Mouse (Mus musculus): ENCODE data around the gene Fam198a. TPM values are rescaled to one million over a fixed set of nuclear protein-coding genes. Genes with fewer than 3 reads are reported as not detected.

Fam198a gene
- polyA plus RNA-seq, 1 experiment from 2014 or later = 1.6 TPM

DNA sequence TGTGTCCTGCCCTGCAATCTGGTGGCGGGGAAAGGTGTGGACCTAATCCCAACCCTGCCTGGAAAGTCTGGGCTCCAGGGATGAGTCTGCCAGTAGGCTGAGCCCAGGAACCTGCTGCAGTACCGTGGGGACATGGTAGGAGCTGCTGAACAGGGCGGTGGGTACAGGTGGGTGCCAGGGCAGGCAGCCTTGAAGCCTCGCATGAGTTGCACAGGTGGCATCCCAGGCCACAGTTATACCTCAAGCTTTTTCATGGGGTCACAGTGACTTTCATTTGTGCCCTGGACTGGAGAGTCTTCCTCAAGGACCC lies 281 bp downstream of the Fam198a start:
- 0 out of 2 replicates have a peak, but pooled peaks have one; percentile 2 for ATAC-seq

DNA sequence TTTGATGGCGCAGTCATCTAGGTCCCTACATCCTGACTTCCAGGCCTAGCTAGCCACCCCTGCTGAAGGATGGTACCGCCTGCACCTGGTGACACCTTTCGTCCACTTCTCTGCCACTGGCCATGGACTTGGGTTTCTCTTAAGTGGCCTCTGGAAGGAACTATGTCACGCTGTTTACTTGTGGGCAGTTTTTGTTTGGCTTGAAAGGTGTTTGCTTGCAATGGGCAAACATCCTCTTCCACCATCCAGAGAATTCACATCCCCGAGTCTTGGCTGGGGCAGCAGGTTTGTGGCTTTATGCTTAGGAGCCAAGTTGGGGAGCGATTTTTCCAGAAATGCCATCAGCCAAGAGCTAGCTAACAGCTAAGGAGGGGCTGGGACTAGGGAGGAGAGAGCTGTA lies 1.8 kb downstream of the Fam198a start:
- Histone ChIP-seq H3K9me3 (ENCODE audit: low read length) (no peaks in the 10 kb centered on the region), H3K27ac (ENCODE audit: low read length) (no peak overlapping the region), H3K4me2 (replicated peaks; ENCODE audit: low read depth, low read length) (no peak overlapping the region), H3K4me3 (ENCODE audit: low read depth, low read length) (no peak overlapping the region), H3K4me1 (ENCODE audit: insufficient read depth, low read depth, low read length) (peaks cover 8% of the 10 kb centered on the region; the same call in 1 of the 2 replicates), H3K9ac (replicated peaks; ENCODE audit: low read depth) (no peak overlapping the region), H3K36me3 (ENCODE audit: insufficient read depth, low read length) (no peaks in the 10 kb centered on the region), H3K27me3 (replicated peaks; ENCODE audit: insufficient read depth, low read length) (no peaks in the 10 kb centered on the region)
- TF ChIP-seq EP300 (IDR thresholded peaks at IDR 0.05) (no peak), CTCF (IDR thresholded peaks at IDR 0.05) (no peak)
- DNase-seq (ENCODE audit: low spot score) (peak; percentile 38), ATAC-seq (peak; percentile 37; the same call in 1 of the 2 replicates)
- WGBS = 79% methylated on average over 6 of the region's 6 CpGs

More for the DNA sequence above, 281 bp downstream of the Fam198a start:
- DNase-seq (ENCODE audit: low spot score) = no peak
- Histone ChIP-seq H3K36me3 (ENCODE audit: insufficient read depth, low read length) (no peaks in the 10 kb centered on the region), H3K4me3 (ENCODE audit: low read depth, low read length) (no peak overlapping the region; the same call in 1 of the 2 replicates), H3K4me2 (replicated peaks; ENCODE audit: low read depth, low read length) (peak overlapping the region; percentile 45), H3K4me1 (ENCODE audit: insufficient read depth, low read depth, low read length) (peaks cover 8% of the 10 kb centered on the region; the same call in 1 of the 2 replicates), H3K9me3 (ENCODE audit: low read length) (no peaks in the 10 kb centered on the region), H3K9ac (replicated peaks; ENCODE audit: low read depth) (no peak overlapping the region), H3K27me3 (replicated peaks; ENCODE audit: insufficient read depth, low read length) (no peaks in the 10 kb centered on the region), H3K27ac (ENCODE audit: low read length) (no peak overlapping the region)
- TF ChIP-seq CTCF (IDR thresholded peaks at IDR 0.05) = no peak
- TF ChIP-seq EP300 (IDR thresholded peaks at IDR 0.05) = no peak
- WGBS = 33% methylated on average over 4 of the region's 4 CpGs

DNA sequence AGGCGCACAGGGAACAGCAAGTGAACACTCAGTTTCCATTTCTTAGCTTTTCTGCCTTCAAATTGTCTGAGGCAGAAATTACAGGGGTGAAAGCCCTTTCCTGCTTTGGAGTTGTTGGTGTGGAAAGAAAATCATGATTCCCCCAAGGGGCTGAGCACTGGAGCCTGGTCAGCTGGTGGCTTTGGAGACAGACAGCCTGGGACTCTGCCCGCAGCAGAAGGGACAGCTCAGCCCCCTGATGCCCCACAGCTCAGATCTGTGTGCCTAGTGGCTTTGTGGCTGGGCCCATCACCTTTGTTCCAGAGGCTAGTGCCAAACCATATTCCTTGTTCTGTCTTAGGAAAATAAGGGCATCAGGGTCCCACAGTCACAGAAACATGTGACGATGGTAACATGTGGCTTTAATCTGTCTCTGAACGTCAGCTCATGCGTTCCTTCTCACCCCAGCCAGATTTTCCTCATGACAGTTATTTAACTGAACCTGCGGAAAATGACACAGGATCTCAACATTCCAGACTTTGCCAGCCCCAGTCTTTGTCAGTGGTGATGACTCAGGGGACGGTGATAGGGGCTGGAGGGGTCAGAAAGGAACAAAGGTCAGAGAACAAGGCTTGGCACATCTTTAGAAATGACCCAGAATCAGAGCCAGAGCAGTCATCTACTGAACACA lies 9.3 kb downstream of the Fam198a start:
- Histone ChIP-seq H3K4me1 (ENCODE audit: insufficient read depth, low read depth, low read length) (no peaks in the 10 kb centered on the region), H3K9ac (replicated peaks; ENCODE audit: low read depth) (no peak overlapping the region), H3K9me3 (ENCODE audit: low read length) (no peaks in the 10 kb centered on the region), H3K4me2 (replicated peaks; ENCODE audit: low read depth, low read length) (no peak overlapping the region), H3K27me3 (replicated peaks; ENCODE audit: insufficient read depth, low read length) (no peaks in the 10 kb centered on the region), H3K36me3 (ENCODE audit: insufficient read depth, low read length) (no peaks in the 10 kb centered on the region), H3K27ac (ENCODE audit: low read length) (no peak overlapping the region), H3K4me3 (ENCODE audit: low read depth, low read length) (no peak overlapping the region)
- WGBS = 44% methylated on average over 7 of the region's 7 CpGs
- TF ChIP-seq EP300 (IDR thresholded peaks at IDR 0.05) = no peak
- TF ChIP-seq CTCF (IDR thresholded peaks at IDR 0.05) = no peak
- peak; percentile 16; the same call in 1 of the 2 replicates for ATAC-seq
- DNase-seq (ENCODE audit: low spot score) = peak; percentile 21

DNA sequence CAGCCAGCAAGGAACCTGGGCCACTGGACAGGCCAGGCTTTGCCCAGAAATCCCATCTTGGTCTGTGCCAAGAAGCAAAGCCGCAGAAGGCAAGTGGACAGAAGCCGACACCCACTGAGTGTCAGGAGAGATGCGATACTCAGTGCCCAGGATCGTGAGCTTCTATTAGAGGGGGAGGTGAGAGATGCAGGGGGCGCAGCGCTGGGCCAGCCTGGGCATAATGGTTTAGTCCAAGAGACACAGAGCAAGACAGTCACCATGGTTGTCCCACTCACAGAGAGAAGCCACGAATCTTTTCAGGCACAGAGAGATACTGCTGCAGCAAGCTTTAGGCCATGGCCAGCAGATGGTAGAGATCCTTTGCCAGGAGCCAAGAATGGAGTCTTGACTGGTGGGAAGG lies 14.2 kb downstream of the Fam198a start:
- Histone ChIP-seq H3K9me3 (ENCODE audit: low read length) (no peaks in the 10 kb centered on the region), H3K9ac (replicated peaks; ENCODE audit: low read depth) (no peak overlapping the region), H3K27ac (ENCODE audit: low read length) (no peak overlapping the region), H3K4me1 (ENCODE audit: insufficient read depth, low read depth, low read length) (no peaks in the 10 kb centered on the region), H3K36me3 (ENCODE audit: insufficient read depth, low read length) (no peaks in the 10 kb centered on the region), H3K4me3 (ENCODE audit: low read depth, low read length) (no peak overlapping the region), H3K4me2 (replicated peaks; ENCODE audit: low read depth, low read length) (no peak overlapping the region), H3K27me3 (replicated peaks; ENCODE audit: insufficient read depth, low read length) (no peaks in the 10 kb centered on the region)
- no peak for ATAC-seq
- no peak for DNase-seq (ENCODE audit: low spot score)
- WGBS = 85% methylated on average over 7 of the region's 7 CpGs
- TF ChIP-seq EP300 (IDR thresholded peaks at IDR 0.05) = no peak
- TF ChIP-seq CTCF (IDR thresholded peaks at IDR 0.05) = no peak

DNA sequence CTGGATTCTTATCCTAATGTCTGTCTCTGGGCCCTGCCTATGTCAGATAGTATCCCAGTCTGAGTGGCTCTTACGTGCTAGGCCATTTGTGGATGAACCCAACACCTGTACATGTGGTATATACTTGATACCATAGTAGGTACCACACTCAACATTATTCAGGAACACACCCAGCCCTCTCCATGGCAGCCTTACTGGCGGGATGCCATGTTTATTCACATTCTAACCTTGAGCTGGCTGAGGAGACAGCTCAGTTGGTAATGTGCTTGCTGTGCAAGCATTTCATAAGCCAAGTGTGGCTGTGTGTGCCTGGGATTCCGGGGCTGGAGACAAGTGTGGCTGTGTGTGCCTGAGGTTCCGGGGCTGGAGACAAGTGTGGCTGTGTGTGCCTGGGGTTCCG lies 17.5 kb downstream of the Fam198a start:
- peak; percentile 70 for ATAC-seq
- peak; percentile 59 for DNase-seq (ENCODE audit: low spot score)
- Histone ChIP-seq H3K9me3 (ENCODE audit: low read length) (no peaks in the 10 kb centered on the region), H3K27ac (ENCODE audit: low read length) (no peak overlapping the region), H3K36me3 (ENCODE audit: insufficient read depth, low read length) (no peaks in the 10 kb centered on the region), H3K27me3 (replicated peaks; ENCODE audit: insufficient read depth, low read length) (no peaks in the 10 kb centered on the region), H3K4me1 (ENCODE audit: insufficient read depth, low read depth, low read length) (no peaks in the 10 kb centered on the region), H3K4me2 (replicated peaks; ENCODE audit: low read depth, low read length) (no peak overlapping the region), H3K4me3 (ENCODE audit: low read depth, low read length) (no peak overlapping the region), H3K9ac (replicated peaks; ENCODE audit: low read depth) (no peak overlapping the region)
- WGBS = 35% methylated on average over 5 of the region's 5 CpGs
- TF ChIP-seq CTCF (IDR thresholded peaks at IDR 0.05) (no peak), EP300 (IDR thresholded peaks at IDR 0.05) (no peak)

DNA sequence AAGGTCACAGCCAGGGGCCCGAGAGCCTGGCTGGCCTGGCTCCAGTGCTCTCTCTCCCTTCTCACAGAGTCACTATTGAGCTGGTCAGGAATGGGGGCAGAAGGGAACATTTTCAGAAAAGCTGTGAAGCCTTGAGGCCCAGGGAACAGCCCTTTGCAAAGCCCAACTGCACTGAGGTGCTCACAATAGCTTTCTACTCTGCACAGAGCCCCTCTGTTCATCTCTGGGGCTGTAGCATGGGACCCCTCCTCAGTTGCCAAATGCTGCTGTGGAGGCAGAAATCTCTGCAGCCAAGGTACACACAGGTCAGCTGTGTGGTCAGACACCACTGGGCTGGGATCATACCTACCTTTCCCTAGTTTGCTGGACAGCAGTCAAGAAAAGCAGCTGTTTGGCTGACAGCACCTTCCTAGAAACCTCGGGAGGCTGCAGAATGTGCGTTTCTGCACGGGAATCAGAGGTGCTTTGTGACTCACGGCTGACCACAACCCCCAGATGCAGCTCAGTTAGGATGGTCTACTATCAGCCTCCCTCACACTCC lies 19.1 kb downstream of the Fam198a start:
- ATAC-seq = no peak
- Histone ChIP-seq H3K27ac (ENCODE audit: low read length) (no peak overlapping the region), H3K9me3 (ENCODE audit: low read length) (no peaks in the 10 kb centered on the region), H3K27me3 (replicated peaks; ENCODE audit: insufficient read depth, low read length) (no peaks in the 10 kb centered on the region), H3K4me2 (replicated peaks; ENCODE audit: low read depth, low read length) (no peak overlapping the region), H3K9ac (replicated peaks; ENCODE audit: low read depth) (no peak overlapping the region), H3K4me3 (ENCODE audit: low read depth, low read length) (no peak overlapping the region), H3K4me1 (ENCODE audit: insufficient read depth, low read depth, low read length) (no peaks in the 10 kb centered on the region), H3K36me3 (ENCODE audit: insufficient read depth, low read length) (no peaks in the 10 kb centered on the region)
- WGBS = 49% methylated on average over 5 of the region's 5 CpGs
- TF ChIP-seq CTCF (IDR thresholded peaks at IDR 0.05) (no peak), EP300 (IDR thresholded peaks at IDR 0.05) (no peak)
- DNase-seq (ENCODE audit: low spot score) = no peak

Measured in lung, postnatal 0 days (tissue).